Mouse (Mus musculus): ENCODE data around the gene Plce1.

DNA sequence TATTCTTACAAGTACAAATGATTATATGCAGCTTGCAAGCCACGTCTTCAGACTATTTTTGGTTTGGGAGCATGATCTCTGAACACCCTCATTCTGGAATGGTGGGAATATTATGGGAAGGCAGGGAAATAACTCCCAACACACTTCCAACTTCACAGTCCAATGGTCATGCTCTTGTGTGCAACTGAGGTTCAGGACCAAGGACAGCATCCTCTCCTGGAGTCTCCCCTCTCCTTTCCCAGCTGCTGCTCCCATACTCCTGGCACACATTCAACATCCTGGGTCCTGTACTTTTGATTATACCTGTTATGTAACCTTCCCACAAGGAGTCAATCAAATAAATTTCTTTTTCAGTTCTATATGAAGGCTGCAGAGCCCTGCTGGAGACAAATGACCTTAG, 77.9 kb downstream of the Plce1 start:
- TF ChIP-seq EP300 (IDR thresholded peaks at IDR 0.05): no peak
- TF ChIP-seq CTCF (IDR thresholded peaks at IDR 0.05): no peak

Data from lung, postnatal 0 days (tissue).